Mouse (Mus musculus): ENCODE measurements at regions not wholly inside any gene's neighbourhood (a gene's known extent, or its start where the extent isn't known, plus 50 kb on each side); places are given as distances from the start of the nearest gene placed in this dataset.

DNA sequence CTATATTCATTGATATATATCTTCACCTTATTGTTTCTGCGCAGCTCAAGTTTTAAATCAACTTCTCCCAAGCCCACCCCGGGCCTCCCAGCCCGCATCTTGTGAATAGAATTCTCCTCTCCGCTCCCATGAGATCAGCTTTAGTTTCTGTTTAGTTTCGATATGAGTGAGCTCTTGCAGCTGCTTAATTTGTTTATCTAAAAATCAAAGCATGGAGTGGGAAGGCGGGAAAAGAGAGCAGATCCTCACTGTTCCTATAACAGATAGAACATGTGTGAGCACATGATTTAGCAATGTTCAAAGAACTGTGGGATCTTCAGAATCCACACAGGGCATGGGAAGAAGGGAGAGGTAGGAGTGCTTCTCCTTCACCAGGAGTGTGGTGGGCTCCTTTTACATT is 117.6 kb upstream of the Adamts3 start:
- Histone ChIP-seq H3K4me1 (replicated peaks) (no peaks in the 10 kb centered on the region), H3K27me3 (ENCODE audit: insufficient read depth, poor library complexity, severe bottlenecking) (no peaks in the 10 kb centered on the region), H3K36me3 (no peaks in the 10 kb centered on the region), H3K4me3 (no peak overlapping the region), H3K27ac (no peak overlapping the region), H3K9me3 (no peaks in the 10 kb centered on the region)
- 92% methylated on average over 6 of the region's 6 CpGs for WGBS
- DNase-seq (ENCODE audit: low spot score) = no peak

DNA sequence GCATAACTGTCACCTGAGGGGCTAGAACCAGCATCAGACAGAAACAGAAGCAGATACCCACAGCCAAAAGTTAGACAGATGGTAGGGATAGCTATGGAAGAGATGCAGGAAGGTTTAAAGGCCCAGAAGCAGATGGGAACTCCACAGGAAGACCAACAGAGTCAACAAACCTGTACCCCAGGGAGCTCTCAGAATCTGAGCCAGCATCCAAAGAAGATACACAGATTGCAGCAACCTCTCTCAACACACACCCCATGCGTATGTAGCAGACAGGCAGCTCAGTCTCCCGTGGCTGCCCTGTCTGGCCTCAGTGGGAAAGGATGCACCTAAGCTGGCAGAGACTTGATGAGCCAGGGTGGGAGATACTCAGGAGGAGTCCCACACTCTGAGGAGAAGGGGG is 108.4 kb upstream of the Adamts3 start:
- no peaks in the 10 kb centered on the region for H3K36me3 ChIP-seq
- 79% methylated on average over 2 of the region's 2 CpGs for WGBS
- H3K9me3 ChIP-seq = no peaks in the 10 kb centered on the region
- no peaks in the 10 kb centered on the region for H3K4me1 ChIP-seq (replicated peaks)
- H3K27ac ChIP-seq = no peak overlapping the region
- H3K4me3 ChIP-seq = no peak overlapping the region
- H3K27me3 ChIP-seq (ENCODE audit: insufficient read depth, poor library complexity, severe bottlenecking) = no peaks in the 10 kb centered on the region
- DNase-seq (ENCODE audit: low spot score) = no peak

DNA sequence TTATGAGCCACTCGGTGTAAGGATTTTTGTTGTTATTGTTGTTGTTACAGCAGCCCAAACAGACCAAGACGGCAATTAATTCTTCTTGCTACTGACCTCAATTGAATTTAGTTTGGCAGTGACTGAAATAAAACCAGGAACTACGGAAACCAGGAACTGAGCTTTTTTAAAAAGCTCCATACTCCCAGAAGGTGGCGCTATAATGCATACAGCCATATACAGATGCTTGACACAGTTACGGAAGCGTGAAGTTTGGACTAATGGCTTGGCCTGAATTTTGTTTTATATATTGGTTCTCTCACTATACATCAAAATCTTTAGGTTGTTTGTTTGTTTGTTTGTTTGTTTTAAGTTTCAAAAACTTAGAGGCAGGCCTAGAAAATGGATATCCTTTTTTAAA is 98.5 kb upstream of the Adamts3 start:
- DNase-seq (ENCODE audit: low spot score) = no peak

DNA sequence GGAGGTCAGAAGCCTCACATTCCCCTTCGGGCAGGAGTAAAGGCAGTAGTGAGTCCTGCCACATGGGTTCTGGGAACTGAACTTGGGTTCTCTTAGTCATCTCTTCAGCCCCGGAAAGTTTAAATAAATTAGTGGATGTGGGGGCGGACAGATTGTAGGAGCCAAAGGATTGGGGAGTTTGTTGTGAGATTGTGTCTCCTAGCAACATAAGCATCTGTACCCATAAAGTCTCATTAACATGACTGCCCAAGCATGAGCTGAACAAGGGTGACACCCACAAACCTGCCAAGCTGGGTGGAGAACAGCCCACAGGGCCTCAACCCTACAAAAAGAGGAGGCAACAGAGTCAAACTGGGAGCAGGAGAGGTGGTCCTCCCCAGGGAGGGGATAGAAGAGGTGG is 97.1 kb upstream of the Adamts3 start:
- Histone ChIP-seq H3K27ac (no peak overlapping the region), H3K27me3 (ENCODE audit: insufficient read depth, poor library complexity, severe bottlenecking) (no peaks in the 10 kb centered on the region), H3K9me3 (no peaks in the 10 kb centered on the region), H3K4me3 (no peak overlapping the region), H3K4me1 (replicated peaks) (no peaks in the 10 kb centered on the region), H3K36me3 (no peaks in the 10 kb centered on the region)
- 89% methylated on average over 3 of the region's 3 CpGs for WGBS
- no peak for DNase-seq (ENCODE audit: low spot score)

More for the DNA sequence above, 98.5 kb upstream of the Adamts3 start:
- WGBS = 61% methylated on average over 6 of the region's 6 CpGs
- Histone ChIP-seq H3K9me3 (no peaks in the 10 kb centered on the region), H3K36me3 (no peaks in the 10 kb centered on the region), H3K4me3 (no peak overlapping the region), H3K27me3 (ENCODE audit: insufficient read depth, poor library complexity, severe bottlenecking) (no peaks in the 10 kb centered on the region), H3K4me1 (replicated peaks) (no peaks in the 10 kb centered on the region), H3K27ac (no peak overlapping the region)

DNA sequence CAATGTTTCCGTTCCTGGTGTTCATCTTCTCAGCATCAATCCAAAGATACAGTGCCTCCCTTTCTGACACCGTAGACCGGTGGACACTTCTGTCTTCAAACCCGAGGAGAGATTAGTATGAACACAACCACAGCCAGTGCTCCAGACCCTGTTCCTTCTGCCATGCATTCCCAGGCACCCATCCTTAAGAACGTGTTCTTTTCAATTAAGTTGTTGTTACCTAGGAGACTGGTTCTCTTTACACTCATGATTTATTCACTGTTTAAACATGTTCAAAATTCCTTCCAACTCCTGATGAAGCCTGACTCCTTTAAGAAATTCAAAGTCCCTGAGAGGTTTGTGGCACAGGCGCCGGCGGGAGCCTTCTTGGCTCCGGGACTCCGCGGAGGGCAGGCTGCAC is 69.5 kb upstream of the Adamts3 start:
- no peaks in the 10 kb centered on the region for H3K9me3 ChIP-seq

DNA sequence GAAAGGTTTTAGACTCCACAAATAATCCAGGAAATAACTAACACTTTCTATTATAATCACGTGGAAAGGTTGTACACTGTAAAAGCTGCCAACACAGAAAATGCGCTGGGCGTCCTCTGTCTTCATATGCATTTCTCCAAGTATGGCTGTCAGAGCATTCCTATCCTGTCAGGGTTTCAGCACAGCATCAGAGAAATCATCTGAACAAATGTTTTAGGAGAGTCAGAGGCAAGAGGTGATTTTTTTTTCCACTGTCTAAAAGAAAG is 62.5 kb upstream of the Adamts3 start:
- no peaks in the 10 kb centered on the region for H3K36me3 ChIP-seq
- no peaks in the 10 kb centered on the region for H3K9me3 ChIP-seq
- H3K27me3 ChIP-seq (ENCODE audit: insufficient read depth, poor library complexity, severe bottlenecking) = 0 out of 2 replicates have a peak, but pooled peaks cover 4% of the 10 kb centered on the region
- peaks cover 11% of the 10 kb centered on the region for H3K4me1 ChIP-seq (replicated peaks)
- DNase-seq (ENCODE audit: low spot score) = no peak
- WGBS = 83% methylated on average over 3 of the region's 3 CpGs
- H3K27ac ChIP-seq = no peak overlapping the region
- H3K4me3 ChIP-seq = no peak overlapping the region

More for the DNA sequence above, 69.5 kb upstream of the Adamts3 start:
- H3K4me3 ChIP-seq = no peak overlapping the region
- no peaks in the 10 kb centered on the region for H3K4me1 ChIP-seq (replicated peaks)
- no peak for DNase-seq (ENCODE audit: low spot score)
- 87% methylated on average over 11 of the region's 11 CpGs for WGBS
- no peaks in the 10 kb centered on the region for H3K27me3 ChIP-seq (ENCODE audit: insufficient read depth, poor library complexity, severe bottlenecking)
- H3K36me3 ChIP-seq = no peaks in the 10 kb centered on the region
- no peak overlapping the region for H3K27ac ChIP-seq

DNA sequence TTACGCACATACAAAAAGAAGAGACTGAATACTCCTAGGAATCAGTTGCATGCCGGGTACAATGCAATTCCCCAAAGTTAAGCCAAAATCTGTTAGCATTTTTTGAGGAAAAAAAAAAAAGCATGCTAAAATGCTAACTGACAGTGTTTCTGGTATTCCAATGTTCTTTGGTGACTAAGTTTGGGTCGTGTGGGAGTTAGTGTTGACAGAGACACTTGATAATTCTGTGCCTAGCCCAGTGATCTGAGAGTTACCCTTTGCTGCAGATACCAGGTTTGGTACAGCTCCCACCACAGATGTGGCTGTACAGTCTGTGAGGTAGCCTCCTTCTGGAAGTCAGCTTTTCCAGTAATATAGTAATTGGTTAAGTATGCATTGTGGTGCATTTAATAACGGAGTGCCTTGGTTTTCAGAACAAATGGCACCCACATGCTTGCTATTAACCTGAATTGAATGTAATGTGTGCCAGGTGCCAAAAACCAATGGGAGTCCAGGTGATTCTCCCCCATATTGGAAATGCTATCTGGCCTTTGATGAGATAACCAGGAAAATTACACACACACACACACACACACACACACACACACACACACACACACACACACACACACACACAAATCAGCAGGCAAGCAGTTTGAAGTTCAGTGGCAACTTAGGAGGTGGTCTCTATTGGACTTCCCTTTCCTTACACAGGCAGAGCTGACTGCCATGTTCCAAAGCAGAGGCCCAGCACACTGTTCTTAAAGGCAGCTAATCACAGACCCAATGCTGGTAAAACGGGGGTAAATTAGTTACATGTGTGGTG is 61.9 kb upstream of the Adamts3 start:
- H3K4me1 ChIP-seq (replicated peaks) = peaks cover 11% of the 10 kb centered on the region
- no peaks in the 10 kb centered on the region for H3K36me3 ChIP-seq
- H3K9me3 ChIP-seq = no peaks in the 10 kb centered on the region
- no peak overlapping the region for H3K27ac ChIP-seq
- WGBS = 81% methylated on average over 5 of the region's 5 CpGs
- H3K27me3 ChIP-seq (ENCODE audit: insufficient read depth, poor library complexity, severe bottlenecking) = 0 out of 2 replicates have a peak, but pooled peaks cover 4% of the 10 kb centered on the region
- DNase-seq (ENCODE audit: low spot score) = no peak
- H3K4me3 ChIP-seq = no peak overlapping the region

DNA sequence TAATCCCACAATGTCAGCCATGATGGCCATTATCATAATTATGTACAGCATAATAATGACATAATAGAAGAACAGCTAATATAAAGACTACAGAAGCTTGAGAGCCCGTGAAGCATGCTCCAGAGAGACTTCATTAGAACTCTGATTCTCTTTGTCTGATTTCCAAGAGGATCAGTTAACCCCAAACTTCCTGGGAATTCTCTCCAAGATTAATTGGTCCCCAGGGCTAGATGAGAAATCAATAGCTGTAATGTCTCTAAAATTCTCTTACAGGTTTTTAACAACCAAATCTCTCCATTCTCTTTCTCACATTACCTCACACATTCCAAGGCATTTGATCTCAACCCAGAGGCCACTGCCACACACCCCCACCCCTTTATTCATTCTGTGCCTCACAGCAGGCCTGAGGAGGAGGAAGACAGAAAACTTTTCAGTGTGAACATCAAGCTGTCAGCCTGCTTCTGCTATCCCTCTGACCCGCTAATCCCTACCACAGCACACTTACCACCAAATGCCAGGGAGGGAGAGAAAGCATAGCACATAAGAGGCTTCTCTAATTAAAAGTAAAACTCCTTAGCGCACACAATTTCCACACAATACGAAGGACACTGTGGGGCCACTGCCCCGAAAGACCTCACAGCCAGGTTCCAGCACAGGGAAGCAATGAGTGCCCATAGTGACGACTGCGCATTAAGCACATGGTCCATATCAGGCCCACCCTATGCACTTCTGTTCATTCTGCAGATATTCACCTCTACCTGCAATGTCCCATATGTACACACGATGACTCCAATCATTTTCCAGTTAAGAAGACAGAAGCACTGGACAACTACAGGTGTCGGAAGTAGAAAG is 60.4 kb upstream of the Adamts3 start:
- peaks cover 11% of the 10 kb centered on the region for H3K4me1 ChIP-seq (replicated peaks)
- no peaks in the 10 kb centered on the region for H3K36me3 ChIP-seq
- no peak overlapping the region for H3K27ac ChIP-seq
- H3K9me3 ChIP-seq = peaks cover 11% of the 10 kb centered on the region; the same call in 1 of the 2 replicates
- H3K4me3 ChIP-seq = no peak overlapping the region
- H3K27me3 ChIP-seq (ENCODE audit: insufficient read depth, poor library complexity, severe bottlenecking) = 0 out of 2 replicates have a peak, but pooled peaks cover 4% of the 10 kb centered on the region
- WGBS = 46% methylated on average over 9 of the region's 9 CpGs
- peak; percentile 16 for DNase-seq (ENCODE audit: low spot score)

DNA sequence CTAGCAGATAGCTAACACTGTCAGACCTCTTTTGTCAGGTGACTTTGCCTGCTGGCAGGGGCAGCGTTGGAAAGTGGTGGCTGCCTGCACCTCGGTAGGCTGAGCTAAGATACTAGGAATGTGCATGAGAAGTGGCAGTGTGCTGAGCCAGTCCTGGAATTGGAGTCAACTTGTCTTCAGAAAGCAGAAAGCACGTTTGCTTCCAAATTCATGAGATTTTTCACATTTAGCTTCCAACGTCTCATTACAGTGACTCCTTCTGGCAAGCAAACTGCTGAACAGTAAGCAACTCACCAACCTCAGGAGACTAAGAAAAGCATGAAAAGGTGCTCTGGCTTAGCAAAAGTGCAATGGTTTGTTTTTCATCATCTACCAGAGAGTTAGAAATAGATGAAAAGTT is 59.1 kb upstream of the Adamts3 start:
- no peaks in the 10 kb centered on the region for H3K36me3 ChIP-seq
- DNase-seq (ENCODE audit: low spot score) = no peak
- 0 out of 2 replicates have a peak, but pooled peaks cover 4% of the 10 kb centered on the region for H3K27me3 ChIP-seq (ENCODE audit: insufficient read depth, poor library complexity, severe bottlenecking)
- WGBS = 41% methylated on average over 4 of the region's 4 CpGs
- H3K4me3 ChIP-seq = no peak overlapping the region
- peaks cover 11% of the 10 kb centered on the region for H3K4me1 ChIP-seq (replicated peaks)
- H3K27ac ChIP-seq = no peak overlapping the region
- peaks cover 12% of the 10 kb centered on the region; the same call in 1 of the 2 replicates for H3K9me3 ChIP-seq

DNA sequence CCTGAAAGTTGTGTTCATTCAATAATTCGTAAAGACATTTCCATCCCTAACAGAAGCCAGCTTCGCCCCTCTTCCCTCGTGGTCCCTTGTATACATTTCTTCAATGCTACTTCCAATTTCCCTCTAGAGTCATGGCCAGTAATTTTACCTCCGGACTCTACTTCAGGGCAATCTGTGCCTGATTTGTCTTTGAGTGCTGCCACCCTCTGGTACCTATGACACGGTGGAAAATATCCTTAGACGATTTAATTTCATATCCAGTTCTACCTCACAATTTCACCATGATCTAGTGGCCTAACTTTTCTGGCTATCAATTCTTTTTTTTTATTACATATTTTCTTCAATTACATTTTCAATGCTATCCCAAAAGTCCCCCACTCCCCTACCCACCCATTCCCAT is 49.9 kb upstream of the Adamts3 start:
- Histone ChIP-seq H3K4me1 (replicated peaks) (no peaks in the 10 kb centered on the region), H3K9me3 (no peaks in the 10 kb centered on the region), H3K4me3 (no peak overlapping the region), H3K36me3 (no peaks in the 10 kb centered on the region), H3K27me3 (ENCODE audit: insufficient read depth, poor library complexity, severe bottlenecking) (no peaks in the 10 kb centered on the region), H3K27ac (no peak overlapping the region)
- 89% methylated on average over 6 of the region's 6 CpGs for WGBS
- no peak for DNase-seq (ENCODE audit: low spot score)
